ENCODE assay signal across 8 mouse cellular contexts in genomic region chr19:46518352-46518787, GRCm38 (mm10). TPM values are rescaled to one million over a fixed set of nuclear protein-coding genes. Genes with fewer than 3 reads are reported as not detected.
DNase-seq lines count a peak whose midpoint lies in the region; ATAC-seq lines count a peak whose summit lies in the region.

No protein-coding gene starts in this region.

- H3K27me3 ChIP-seq in megakaryocyte, embryonic 14.5 days (replicated peaks) = no peaks in the 10 kb centered on the region
- H3K27me3 ChIP-seq in forebrain, embryonic 13.5 days = no peaks in the 10 kb centered on the region

- peaks cover 46% of the 10 kb centered on the region for H3K36me3 ChIP-seq in megakaryocyte, embryonic 14.5 days (replicated peaks; ENCODE audit: low read length)
- H3K36me3 ChIP-seq in forebrain, embryonic 13.5 days (ENCODE audit: poor library complexity, severe bottlenecking) = peaks cover 33% of the 10 kb centered on the region

- H3K27ac ChIP-seq in forebrain, embryonic 13.5 days = peak overlapping the region; percentile 73

- no peaks in the 10 kb centered on the region for H3K9me3 ChIP-seq in megakaryocyte, embryonic 14.5 days
- no peaks in the 10 kb centered on the region for H3K9me3 ChIP-seq in forebrain, embryonic 13.5 days (replicated peaks)

- WGBS in forebrain, embryonic 13.5 days = 1% methylated on average over 12 of the region's 13 CpGs

- H3K9ac ChIP-seq in forebrain, embryonic 13.5 days = peak overlapping the region; percentile 53; the same call in 1 of the 2 replicates

- H3K4me3 ChIP-seq in megakaryocyte, embryonic 14.5 days (replicated peaks) = peak overlapping the region; percentile 83
- H3K4me3 ChIP-seq in forebrain, embryonic 13.5 days = no peak overlapping the region

- peaks cover 97% of the 10 kb centered on the region for H3K4me1 ChIP-seq in megakaryocyte, embryonic 14.5 days
- H3K4me1 ChIP-seq in forebrain, embryonic 13.5 days = peaks cover 32% of the 10 kb centered on the region

- H3K4me2 ChIP-seq in forebrain, embryonic 13.5 days = peak overlapping the region; percentile 50

- DNase-seq in thymus, postnatal 0 days (ENCODE audit: low spot score) = peak; percentile 89
- DNase-seq in cerebellum, adult 18-20 months = no peak
- no peak for DNase-seq in cerebellum, adult 9-11 months

- no peak for ATAC-seq in megakaryocyte, adult 5-6 weeks (ENCODE audit: poor library complexity, severe bottlenecking)
- ATAC-seq in forebrain, embryonic 13.5 days = peak; percentile 54; the same call in 1 of the 2 replicates
- peak; percentile 49 for ATAC-seq in inflammation-experienced regulatory T-cells, adult 6 months
- 0 out of 2 replicates have a peak, but pooled peaks have one; percentile 11 for ATAC-seq in megakaryocyte-erythroid progenitor cell, adult 5-6 weeks (replicated peaks; ENCODE audit: low FRiP score, low TSS enrichment, poor library complexity, severe bottlenecking)

RNA-seq across cellular contexts. Expression of gene Trim8, which starts 16.9 kb away (rescaled TPM):
- polyA plus RNA-seq in megakaryocyte, embryonic 14.5 days (2012; ENCODE audit: insufficient read depth, low replicate concordance) = 207 and 435 TPM in 2 replicates
- total RNA-seq in megakaryocyte, adult 5-6 weeks (2015) = 14.1 and 18.2 TPM in 2 replicates
- 18.0 and 20.1 TPM in 2 replicates for total RNA-seq in megakaryocyte, adult 5-6 weeks (2017)
- 22.5 and 22.6 TPM in 2 replicates for polyA plus RNA-seq in forebrain, embryonic 13.5 days (2015; fragmentation: Nextera tagmentation; extraction: Ambion mirVana)
- 10 to 100 TPM; 24.1 to 26.3 (median 25.9) TPM for polyA plus RNA-seq in inflammation-experienced regulatory T-cells, adult 6 months (2017; shearing (Covaris generic))
- 20.8 and 22.3 TPM in 2 replicates for total RNA-seq in megakaryocyte-erythroid progenitor cell, adult 5-6 weeks (2014; fragmentation: Nextera tagmentation)
- total RNA-seq in megakaryocyte-erythroid progenitor cell, adult 5-6 weeks (2017) = 9.9 and 18.2 TPM in 2 replicates
- polyA plus RNA-seq in thymus, postnatal 0 days (2015; fragmentation: Nextera tagmentation; extraction: Ambion mirVana) = 20.4 and 23.6 TPM in 2 replicates

RNA-seq across cellular contexts. Expression of gene Arl3, which starts 54.6 kb away (rescaled TPM):
- 5.8 and 22.9 TPM in 2 replicates for polyA plus RNA-seq in megakaryocyte, embryonic 14.5 days (2012; ENCODE audit: insufficient read depth, low replicate concordance)
- 13.5 and 15.7 TPM in 2 replicates for total RNA-seq in megakaryocyte, adult 5-6 weeks (2015)
- 13.2 and 21.6 TPM in 2 replicates for total RNA-seq in megakaryocyte, adult 5-6 weeks (2017)
- polyA plus RNA-seq in forebrain, embryonic 13.5 days (2015; fragmentation: Nextera tagmentation; extraction: Ambion mirVana) = 233 and 245 TPM in 2 replicates
- 10 to 100 TPM; 25.9 to 27.1 (median 26.8) TPM for polyA plus RNA-seq in inflammation-experienced regulatory T-cells, adult 6 months (2017; shearing (Covaris generic))
- 14.2 and 17.8 TPM in 2 replicates for total RNA-seq in megakaryocyte-erythroid progenitor cell, adult 5-6 weeks (2014; fragmentation: Nextera tagmentation)
- total RNA-seq in megakaryocyte-erythroid progenitor cell, adult 5-6 weeks (2017) = 22.6 and 31.7 TPM in 2 replicates
- 47.5 and 52.3 TPM in 2 replicates for polyA plus RNA-seq in thymus, postnatal 0 days (2015; fragmentation: Nextera tagmentation; extraction: Ambion mirVana)

RNA-seq across cellular contexts. Expression of gene Sfxn2, which starts 54.8 kb away (rescaled TPM):
- 0.38 TPM in 1 of 2 replicates, not detected in the other for polyA plus RNA-seq in megakaryocyte, embryonic 14.5 days (2012; ENCODE audit: insufficient read depth, low replicate concordance)
- total RNA-seq in megakaryocyte, adult 5-6 weeks (2015) = 5.2 and 6.6 TPM in 2 replicates
- 7.7 and 9.6 TPM in 2 replicates for total RNA-seq in megakaryocyte, adult 5-6 weeks (2017)
- 12.4 and 13.2 TPM in 2 replicates for polyA plus RNA-seq in forebrain, embryonic 13.5 days (2015; fragmentation: Nextera tagmentation; extraction: Ambion mirVana)
- polyA plus RNA-seq in inflammation-experienced regulatory T-cells, adult 6 months (2017; shearing (Covaris generic)) = 1 to 10 TPM; 3.8 to 9.2 (median 8.7) TPM
- total RNA-seq in megakaryocyte-erythroid progenitor cell, adult 5-6 weeks (2014; fragmentation: Nextera tagmentation) = 10.6 and 20.1 TPM in 2 replicates
- 9.8 and 21.1 TPM in 2 replicates for total RNA-seq in megakaryocyte-erythroid progenitor cell, adult 5-6 weeks (2017)
- 13.9 and 16.9 TPM in 2 replicates for polyA plus RNA-seq in thymus, postnatal 0 days (2015; fragmentation: Nextera tagmentation; extraction: Ambion mirVana)
